Mouse (Mus musculus): Measurements from ENCODE around the gene Zbtb9. TPM values are rescaled to one million over a fixed set of nuclear protein-coding genes. Genes with fewer than 3 reads are reported as not detected.
A peak's percentile ranks its signal among the peaks of the same experiment; 100 is the strongest.

Gene Zbtb9
- polyA plus RNA-seq, 1 experiment from 2014 or later: 12.8 TPM

DNA sequence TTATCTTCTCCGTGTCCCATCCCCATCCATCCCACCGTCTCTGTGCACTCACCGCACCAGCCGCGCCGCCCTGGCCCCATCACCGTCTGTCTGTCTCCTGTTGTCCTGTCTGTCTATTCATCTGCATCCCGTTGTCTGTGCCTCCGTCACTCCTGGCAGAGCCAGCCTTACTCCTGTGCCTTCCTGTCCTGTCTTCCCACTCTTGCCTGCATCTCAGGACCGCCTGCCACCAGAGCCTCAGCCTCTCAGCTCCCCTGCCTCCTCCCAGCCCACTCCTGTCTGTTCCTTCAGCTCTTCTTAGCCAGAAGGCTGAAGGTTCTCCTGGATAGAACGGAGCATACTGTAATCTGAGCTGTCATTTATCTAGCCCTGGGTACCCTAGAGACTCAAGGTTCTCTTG, 6.0 kb upstream of the Zbtb9 start:
- H3K4me1 ChIP-seq (ENCODE audit: control insufficient read depth, insufficient read depth, low read length): peaks cover 7% of the 10 kb centered on the region; the same call in 1 of the 2 replicates
- no peaks in the 10 kb centered on the region for H3K9me3 ChIP-seq (ENCODE audit: control insufficient read depth, low read length)
- H3K36me3 ChIP-seq (ENCODE audit: control insufficient read depth, insufficient read depth, low read length): peaks cover 61% of the 10 kb centered on the region
- no peak overlapping the region for H3K4me3 ChIP-seq (ENCODE audit: low read length)
- H3K9ac ChIP-seq (ENCODE audit: low read depth, low read length): no peak overlapping the region
- no peak for ATAC-seq (ENCODE audit: low FRiP score, low TSS enrichment)
- 87% methylated on average over 11 of the region's 11 CpGs for whole genome bisulfite sequencing
- no peaks in the 10 kb centered on the region for H3K27me3 ChIP-seq (ENCODE audit: control insufficient read depth, insufficient read depth, low read length)
- no peak overlapping the region for H3K4me2 ChIP-seq (replicated peaks; ENCODE audit: low read depth, low read length)
- H3K27ac ChIP-seq (ENCODE audit: low read depth, low read length): no peak overlapping the region

DNA sequence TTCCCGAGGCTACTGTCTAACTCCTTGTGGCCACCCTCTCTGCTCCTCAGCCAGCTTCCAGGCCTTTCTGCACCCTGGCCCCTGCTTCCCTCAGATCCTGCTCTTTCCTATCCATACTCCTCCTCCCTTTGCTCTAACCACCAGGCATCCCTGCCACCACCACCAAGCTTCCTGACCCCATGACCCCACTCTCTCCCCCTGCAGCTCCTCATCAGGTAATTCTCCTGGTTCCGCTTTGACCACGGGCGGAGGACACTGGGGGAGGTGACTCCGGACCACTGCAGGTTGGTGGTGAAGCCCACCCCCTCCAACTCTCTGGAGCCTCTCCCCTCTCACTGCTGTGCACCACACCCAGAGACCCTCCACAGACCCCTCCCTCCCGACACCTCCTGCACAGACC, 5.5 kb upstream of the Zbtb9 start:
- Histone ChIP-seq H3K4me2 (replicated peaks; ENCODE audit: low read depth, low read length) (no peak overlapping the region), H3K4me3 (ENCODE audit: low read length) (no peak overlapping the region), H3K4me1 (ENCODE audit: control insufficient read depth, insufficient read depth, low read length) (peaks cover 9% of the 10 kb centered on the region; the same call in 1 of the 2 replicates), H3K27ac (ENCODE audit: low read depth, low read length) (no peak overlapping the region), H3K9ac (ENCODE audit: low read depth, low read length) (no peak overlapping the region), H3K9me3 (ENCODE audit: control insufficient read depth, low read length) (no peaks in the 10 kb centered on the region), H3K36me3 (ENCODE audit: control insufficient read depth, insufficient read depth, low read length) (peaks cover 57% of the 10 kb centered on the region), H3K27me3 (ENCODE audit: control insufficient read depth, insufficient read depth, low read length) (no peaks in the 10 kb centered on the region)
- ATAC-seq (ENCODE audit: low FRiP score, low TSS enrichment): no peak
- WGBS: 89% methylated on average over 6 of the region's 6 CpGs

DNA sequence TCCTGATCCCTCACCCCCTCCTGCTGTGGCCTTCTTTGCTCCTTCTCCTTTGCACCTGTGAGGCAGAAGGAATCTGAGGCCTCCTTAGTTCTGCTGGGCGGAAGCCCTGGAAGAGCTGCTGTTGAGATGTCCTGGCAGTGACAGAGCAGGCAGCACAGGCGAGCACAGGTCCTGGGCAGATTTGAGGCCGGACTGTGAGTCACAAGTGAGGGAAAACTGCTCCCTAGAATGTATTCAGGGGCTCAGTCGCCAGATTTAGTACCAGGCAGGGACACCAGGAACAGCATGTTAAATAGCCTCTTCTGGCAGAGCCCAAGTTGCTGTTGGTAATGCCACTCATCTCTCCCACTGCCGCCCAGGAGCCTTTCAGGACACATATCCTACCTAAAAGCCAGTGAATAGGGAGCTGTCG, 4.8 kb upstream of the Zbtb9 start:
- no peaks in the 10 kb centered on the region for H3K27me3 ChIP-seq (ENCODE audit: control insufficient read depth, insufficient read depth, low read length)
- H3K36me3 ChIP-seq (ENCODE audit: control insufficient read depth, insufficient read depth, low read length): peaks cover 49% of the 10 kb centered on the region
- H3K4me3 ChIP-seq (ENCODE audit: low read length): no peak overlapping the region
- peaks cover 9% of the 10 kb centered on the region; the same call in 1 of the 2 replicates for H3K4me1 ChIP-seq (ENCODE audit: control insufficient read depth, insufficient read depth, low read length)
- 86% methylated on average over 6 of the region's 6 CpGs for WGBS
- H3K4me2 ChIP-seq (replicated peaks; ENCODE audit: low read depth, low read length): no peak overlapping the region
- H3K9me3 ChIP-seq (ENCODE audit: control insufficient read depth, low read length): no peaks in the 10 kb centered on the region
- H3K27ac ChIP-seq (ENCODE audit: low read depth, low read length): no peak overlapping the region
- no peak overlapping the region for H3K9ac ChIP-seq (ENCODE audit: low read depth, low read length)
- ATAC-seq (ENCODE audit: low FRiP score, low TSS enrichment): no peak

DNA sequence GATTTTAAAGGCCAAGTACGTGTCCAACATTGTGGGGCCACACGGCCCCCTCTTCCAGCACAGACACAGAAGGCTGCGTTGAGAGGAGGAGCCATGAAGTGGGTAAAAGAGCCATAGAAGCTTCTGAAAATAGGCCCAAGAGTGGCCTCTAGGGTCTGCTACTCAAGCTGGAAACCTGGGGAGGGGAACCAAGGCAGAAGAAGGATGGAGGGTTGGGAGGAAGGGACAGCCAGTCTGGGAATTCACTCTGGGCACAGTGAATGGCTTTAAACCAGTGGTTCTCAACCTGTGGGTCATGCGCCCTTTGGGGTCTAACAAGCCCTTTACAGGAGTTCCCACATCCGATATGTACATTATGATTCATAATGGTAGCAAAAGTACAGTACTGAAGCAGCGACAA, 3.7 kb upstream of the Zbtb9 start:
- Histone ChIP-seq H3K27ac (ENCODE audit: low read depth, low read length) (no peak overlapping the region), H3K4me1 (ENCODE audit: control insufficient read depth, insufficient read depth, low read length) (peaks cover 15% of the 10 kb centered on the region), H3K36me3 (ENCODE audit: control insufficient read depth, insufficient read depth, low read length) (peaks cover 42% of the 10 kb centered on the region), H3K9ac (ENCODE audit: low read depth, low read length) (no peak overlapping the region), H3K27me3 (ENCODE audit: control insufficient read depth, insufficient read depth, low read length) (no peaks in the 10 kb centered on the region), H3K4me2 (replicated peaks; ENCODE audit: low read depth, low read length) (no peak overlapping the region), H3K9me3 (ENCODE audit: control insufficient read depth, low read length) (no peaks in the 10 kb centered on the region), H3K4me3 (ENCODE audit: low read length) (no peak overlapping the region)
- no peak for ATAC-seq (ENCODE audit: low FRiP score, low TSS enrichment)
- WGBS: 93% methylated on average over 6 of the region's 6 CpGs

DNA sequence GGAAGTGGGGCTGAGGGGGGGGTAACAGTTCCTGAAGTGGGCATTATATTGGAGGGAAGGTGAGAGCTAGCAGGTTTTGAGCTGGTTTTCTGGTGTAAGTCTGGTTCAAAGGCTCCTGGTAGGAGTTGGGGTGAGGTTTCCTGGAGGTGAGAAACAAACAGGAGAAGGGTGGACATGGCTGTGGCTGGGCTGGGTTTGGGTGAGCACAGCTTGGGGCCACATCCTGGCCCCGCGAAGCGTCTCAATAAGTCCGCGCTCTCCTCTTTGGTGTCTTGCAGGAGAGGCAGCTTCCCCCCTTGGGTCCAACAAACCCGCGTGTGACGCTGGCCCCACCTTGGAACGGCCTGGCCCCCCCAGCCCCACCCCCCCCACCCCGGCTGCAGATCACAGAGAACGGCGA, 2.7 kb upstream of the Zbtb9 start:
- H3K36me3 ChIP-seq (ENCODE audit: control insufficient read depth, insufficient read depth, low read length): peaks cover 37% of the 10 kb centered on the region
- no peaks in the 10 kb centered on the region for H3K9me3 ChIP-seq (ENCODE audit: control insufficient read depth, low read length)
- H3K27me3 ChIP-seq (ENCODE audit: control insufficient read depth, insufficient read depth, low read length): no peaks in the 10 kb centered on the region
- H3K27ac ChIP-seq (ENCODE audit: low read depth, low read length): no peak overlapping the region
- H3K4me2 ChIP-seq (replicated peaks; ENCODE audit: low read depth, low read length): no peak overlapping the region
- WGBS: 72% methylated on average over 12 of the region's 12 CpGs
- H3K4me1 ChIP-seq (ENCODE audit: control insufficient read depth, insufficient read depth, low read length): peaks cover 17% of the 10 kb centered on the region
- no peak overlapping the region for H3K9ac ChIP-seq (ENCODE audit: low read depth, low read length)
- ATAC-seq (ENCODE audit: low FRiP score, low TSS enrichment): no peak
- H3K4me3 ChIP-seq (ENCODE audit: low read length): no peak overlapping the region

DNA sequence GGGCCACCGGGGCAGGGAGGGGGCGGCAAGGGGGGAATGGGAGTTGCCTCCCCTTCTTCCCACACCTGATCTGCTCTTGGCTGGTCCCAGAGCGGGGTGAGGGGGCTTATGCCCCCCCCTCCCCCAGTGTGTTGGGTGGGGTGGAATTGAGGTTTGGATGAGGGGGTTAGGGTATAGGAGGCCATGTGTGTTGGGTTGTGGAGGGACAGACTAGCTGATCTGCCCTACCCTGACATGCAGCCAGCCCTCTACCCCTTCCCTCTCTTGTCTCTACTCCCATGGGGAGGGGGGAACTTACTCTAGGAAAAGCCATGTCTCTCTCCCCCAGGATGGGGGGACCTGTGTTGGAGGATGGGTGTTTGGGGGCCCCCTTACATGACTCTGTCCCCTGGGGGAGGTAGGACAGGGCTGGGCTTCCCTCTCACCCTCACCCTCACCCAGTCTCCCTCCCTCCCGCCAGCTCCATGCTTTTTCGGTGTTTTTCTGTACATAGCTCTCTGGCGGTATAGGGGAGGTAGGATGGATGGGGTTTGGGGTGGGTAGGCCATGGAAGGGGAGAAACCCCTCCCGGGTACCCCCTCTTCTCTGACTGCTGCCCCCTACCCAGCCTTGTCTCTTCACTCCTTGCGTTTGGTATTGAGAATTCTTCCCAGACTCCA, 1.6 kb upstream of the Zbtb9 start:
- WGBS: 50% methylated on average over 5 of the region's 8 CpGs
- peaks cover 37% of the 10 kb centered on the region for H3K36me3 ChIP-seq (ENCODE audit: control insufficient read depth, insufficient read depth, low read length)
- peak overlapping the region; percentile 83; the same call in 1 of the 2 replicates for H3K9ac ChIP-seq (ENCODE audit: low read depth, low read length)
- H3K4me2 ChIP-seq (replicated peaks; ENCODE audit: low read depth, low read length): peak overlapping the region; percentile 82; the same call in 1 of the 2 replicates
- H3K9me3 ChIP-seq (ENCODE audit: control insufficient read depth, low read length): no peaks in the 10 kb centered on the region
- H3K4me3 ChIP-seq (ENCODE audit: low read length): peak overlapping the region; percentile 78; the same call in 1 of the 2 replicates
- H3K27ac ChIP-seq (ENCODE audit: low read depth, low read length): no peak overlapping the region
- ATAC-seq (ENCODE audit: low FRiP score, low TSS enrichment): no peak
- H3K27me3 ChIP-seq (ENCODE audit: control insufficient read depth, insufficient read depth, low read length): no peaks in the 10 kb centered on the region
- peaks cover 20% of the 10 kb centered on the region for H3K4me1 ChIP-seq (ENCODE audit: control insufficient read depth, insufficient read depth, low read length)

DNA sequence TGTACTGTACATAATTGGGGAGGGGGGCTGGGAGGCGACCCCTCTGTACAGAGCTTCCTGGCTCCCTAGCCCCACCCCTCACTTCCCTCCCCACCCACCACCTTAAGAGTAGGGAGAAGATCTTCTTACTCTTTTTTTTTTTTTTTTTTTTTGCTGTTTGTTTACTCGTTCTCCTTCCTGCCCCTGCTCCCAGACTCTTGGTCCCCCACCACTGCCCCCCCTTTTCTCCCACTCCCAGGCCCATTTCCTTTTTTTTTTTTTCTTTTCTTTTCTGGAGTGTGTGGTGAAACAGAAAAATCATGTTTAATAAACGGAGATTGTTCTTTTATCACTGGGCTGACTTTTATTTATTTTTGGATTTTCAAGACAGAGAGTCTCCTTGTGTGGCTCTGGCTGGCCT, 860 bp upstream of the Zbtb9 start:
- Histone ChIP-seq H3K27me3 (ENCODE audit: control insufficient read depth, insufficient read depth, low read length) (no peaks in the 10 kb centered on the region), H3K4me1 (ENCODE audit: control insufficient read depth, insufficient read depth, low read length) (peaks cover 20% of the 10 kb centered on the region), H3K4me2 (replicated peaks; ENCODE audit: low read depth, low read length) (peak overlapping the region; percentile 82), H3K36me3 (ENCODE audit: control insufficient read depth, insufficient read depth, low read length) (peaks cover 36% of the 10 kb centered on the region), H3K9me3 (ENCODE audit: control insufficient read depth, low read length) (no peaks in the 10 kb centered on the region), H3K4me3 (ENCODE audit: low read length) (peak overlapping the region; percentile 78), H3K9ac (ENCODE audit: low read depth, low read length) (peak overlapping the region; percentile 83), H3K27ac (ENCODE audit: low read depth, low read length) (peak overlapping the region; percentile 83; the same call in 1 of the 2 replicates)
- WGBS: 1% methylated on average over 3 of the region's 3 CpGs
- no peak for ATAC-seq (ENCODE audit: low FRiP score, low TSS enrichment)

DNA sequence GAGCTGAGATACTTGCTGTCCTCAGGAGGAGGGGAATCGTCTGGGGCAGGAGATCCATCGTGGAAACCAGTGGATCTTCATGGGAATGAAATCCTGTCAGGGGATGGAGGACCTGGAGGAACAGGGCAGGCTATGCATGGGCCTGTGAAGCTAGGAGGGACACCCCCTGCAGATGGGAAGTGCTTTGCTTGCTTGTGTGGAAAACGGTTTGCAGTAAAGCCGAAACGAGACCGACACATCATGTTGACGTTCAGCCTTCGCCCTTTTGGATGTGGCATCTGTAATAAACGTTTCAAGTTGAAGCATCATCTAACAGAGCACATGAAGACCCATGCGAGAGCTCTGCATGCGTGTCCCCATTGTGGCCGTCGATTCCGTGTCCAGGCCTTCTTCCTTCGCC, 1.6 kb downstream of the Zbtb9 start:
- ATAC-seq (ENCODE audit: low FRiP score, low TSS enrichment): no peak
- 94% methylated on average over 15 of the region's 15 CpGs for WGBS
- Histone ChIP-seq H3K9ac (ENCODE audit: low read depth, low read length) (peak overlapping the region; percentile 78; the same call in 1 of the 2 replicates), H3K27ac (ENCODE audit: low read depth, low read length) (no peak overlapping the region), H3K4me1 (ENCODE audit: control insufficient read depth, insufficient read depth, low read length) (peaks cover 20% of the 10 kb centered on the region), H3K4me3 (ENCODE audit: low read length) (no peak overlapping the region), H3K9me3 (ENCODE audit: control insufficient read depth, low read length) (no peaks in the 10 kb centered on the region), H3K27me3 (ENCODE audit: control insufficient read depth, insufficient read depth, low read length) (no peaks in the 10 kb centered on the region), H3K4me2 (replicated peaks; ENCODE audit: low read depth, low read length) (no peak overlapping the region), H3K36me3 (ENCODE audit: control insufficient read depth, insufficient read depth, low read length) (peaks cover 46% of the 10 kb centered on the region)

DNA sequence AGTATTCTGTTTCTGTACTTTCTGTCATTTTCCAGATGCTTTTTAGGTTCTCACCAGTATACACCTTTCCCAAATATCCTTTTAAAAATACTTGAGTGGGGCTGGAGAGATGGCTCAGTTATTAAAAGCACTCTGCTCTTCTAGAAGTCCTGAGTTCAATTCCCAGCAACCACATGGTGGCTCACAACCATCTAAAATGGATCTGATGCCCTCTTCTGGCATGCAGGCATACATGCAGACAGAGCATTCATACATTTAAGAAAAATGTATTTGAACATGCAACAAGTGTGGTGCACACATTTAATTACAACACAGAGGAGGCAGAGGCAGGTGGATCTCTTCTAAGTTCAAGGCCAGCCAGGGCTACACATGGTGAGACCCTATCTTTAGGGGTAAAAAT, 2.4 kb downstream of the Zbtb9 start:
- peaks cover 20% of the 10 kb centered on the region for H3K4me1 ChIP-seq (ENCODE audit: control insufficient read depth, insufficient read depth, low read length)
- H3K27ac ChIP-seq (ENCODE audit: low read depth, low read length): no peak overlapping the region
- no peak overlapping the region for H3K9ac ChIP-seq (ENCODE audit: low read depth, low read length)
- peaks cover 49% of the 10 kb centered on the region for H3K36me3 ChIP-seq (ENCODE audit: control insufficient read depth, insufficient read depth, low read length)
- no peak overlapping the region for H3K4me3 ChIP-seq (ENCODE audit: low read length)
- H3K4me2 ChIP-seq (replicated peaks; ENCODE audit: low read depth, low read length): no peak overlapping the region
- no peaks in the 10 kb centered on the region for H3K9me3 ChIP-seq (ENCODE audit: control insufficient read depth, low read length)
- H3K27me3 ChIP-seq (ENCODE audit: control insufficient read depth, insufficient read depth, low read length): no peaks in the 10 kb centered on the region
- no peak for ATAC-seq (ENCODE audit: low FRiP score, low TSS enrichment)
